Mouse (Mus musculus) neutrophil, adult 5-6 weeks (primary cell): ENCODE measurements around the gene Tsc1. TPM values are rescaled to one million over a fixed set of nuclear protein-coding genes. Genes with fewer than 3 reads are reported as not detected.

Experiments
- ATAC-seq: fragments of 151-379, 151-347 bp; 2 replicates; pipeline ENCODE4 v1.8.0; 2017; ENCODE audit warnings: mild to moderate bottlenecking, moderate TSS enrichment; ENCODE audit not compliant: insufficient number of reproducible peaks, poor library complexity, low FRiP score, severe bottlenecking; ENCODE audit errors: extremely low read depth
- total RNA-seq: library from RNA; stranded (forward); fragments of 200-1000 nt; gene quantifications from 2 replicates; pipeline ENCODE4 v1.2.3, GENCODE M21; 2017

Tsc1 gene
- 32.5 and 32.9 TPM in 2 replicates for total RNA-seq

DNA sequence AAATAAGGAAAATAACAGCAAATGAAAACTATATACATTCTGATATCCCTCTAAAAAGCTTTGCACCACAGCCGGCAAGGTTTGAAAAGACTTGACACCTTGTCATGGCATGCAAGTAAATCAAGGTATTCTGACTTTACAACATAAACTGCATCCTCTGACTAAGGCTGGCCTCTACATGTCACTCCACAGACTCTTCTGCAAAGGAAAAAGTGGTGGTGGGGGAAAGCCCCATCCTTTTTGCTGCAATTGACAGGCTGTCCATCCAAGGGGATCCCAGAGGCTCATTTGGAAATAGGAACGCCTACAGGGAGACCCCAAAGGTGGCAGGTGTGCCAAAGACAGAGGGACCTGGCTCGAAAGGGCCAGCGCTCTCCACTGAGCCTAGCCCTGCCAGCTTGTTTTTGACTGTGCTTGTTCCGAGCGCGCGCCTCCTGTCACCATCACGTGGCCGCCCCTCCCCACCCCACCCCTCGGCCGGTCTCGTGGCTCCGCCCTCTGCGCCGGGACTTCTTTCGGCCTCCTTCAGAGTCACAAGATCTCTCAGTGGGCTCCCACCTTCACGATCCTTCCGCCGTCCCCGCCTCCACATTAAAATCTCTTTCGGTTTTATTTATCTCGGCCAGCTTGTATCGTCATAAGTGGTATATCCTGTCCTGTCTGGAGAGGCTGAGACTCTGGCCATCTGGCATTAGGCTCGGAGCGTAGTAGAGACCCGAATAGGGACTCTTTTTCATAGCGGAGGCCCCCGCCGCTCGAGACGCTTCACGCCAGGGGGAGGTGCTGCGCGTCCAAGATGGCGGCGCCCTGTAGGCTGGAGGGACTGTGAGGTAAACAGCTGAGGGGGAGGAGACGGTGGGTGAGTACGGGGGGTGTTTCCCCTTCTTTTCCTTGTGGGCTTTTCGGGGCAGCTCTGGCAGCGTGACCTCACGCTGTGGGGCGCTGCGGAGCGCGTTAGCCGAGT lies at the start of gene Tsc1:
Tsc1 (plus strand) TSS at position 768 of the 964 bp plus-strand sequence.
- ATAC-seq = peak; percentile 92

DNA sequence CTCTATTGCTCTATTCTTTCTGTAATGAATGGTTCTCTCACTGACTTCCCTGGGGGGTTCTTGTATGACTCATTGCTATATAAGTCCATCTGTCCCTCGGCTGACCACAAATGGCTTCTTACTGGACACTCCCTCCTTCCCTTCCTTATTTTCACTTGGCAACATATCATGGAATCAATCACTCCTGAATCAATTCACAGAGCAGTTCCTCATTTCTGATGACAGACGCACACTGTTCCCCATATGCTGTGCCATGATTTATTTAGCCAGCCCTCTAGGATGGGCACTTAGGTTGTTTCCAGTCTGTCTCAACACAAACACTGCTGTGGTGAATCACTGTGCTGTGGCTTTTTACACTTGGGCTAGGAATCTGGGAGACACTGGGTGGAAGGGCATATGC lies 49.5 kb upstream of the Tsc1 start:
- ATAC-seq = no peak

DNA sequence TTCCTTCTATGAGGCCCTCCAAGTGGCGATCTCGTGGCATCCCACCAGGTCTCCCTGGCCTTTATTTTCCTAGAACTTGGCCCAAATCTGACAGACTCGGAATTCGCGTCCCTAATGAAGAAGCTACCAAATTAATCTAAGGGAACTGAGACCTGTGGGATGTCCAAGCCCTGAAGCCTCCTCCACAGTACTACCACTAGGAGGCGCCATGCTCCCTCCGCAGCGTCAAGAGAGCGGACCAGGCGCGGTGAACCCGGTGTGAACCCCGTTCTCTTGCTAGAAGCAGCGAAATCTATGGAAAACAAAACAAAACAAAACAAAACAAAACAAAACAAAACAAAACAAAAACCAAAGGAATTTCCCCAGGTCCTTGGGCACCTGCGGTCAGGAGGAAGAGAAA lies 48.2 kb upstream of the Tsc1 start:
- ATAC-seq = peak; percentile 78

GRCm38 (mm10) chr2:28596021-28596420 lies 45.0 kb upstream of the Tsc1 start:
- no peak for ATAC-seq

DNA sequence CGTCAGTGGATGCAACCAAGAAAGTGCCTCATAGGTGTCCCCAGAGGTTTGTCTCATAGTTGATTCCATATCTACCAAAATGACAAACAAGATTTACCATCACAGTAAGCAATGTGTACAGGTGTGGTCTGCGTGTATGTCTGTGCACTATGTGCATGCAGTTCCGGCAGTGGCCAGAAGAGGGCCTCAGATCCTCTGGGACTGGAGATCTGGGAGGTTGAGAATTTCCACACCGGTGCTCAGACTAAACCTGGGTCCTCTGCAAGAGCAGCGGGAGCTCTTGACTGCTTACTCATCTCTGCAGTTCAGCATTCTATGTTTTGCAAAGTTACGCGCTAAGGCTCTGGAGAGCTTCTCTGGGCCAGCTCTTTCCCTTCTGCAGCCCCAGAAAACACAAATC lies 44.0 kb upstream of the Tsc1 start:
- no peak for ATAC-seq

- no peak for ATAC-seq
Measured at GRCm38 (mm10) chr2:28597733-28598547, 43.1 kb upstream of the Tsc1 start.

DNA sequence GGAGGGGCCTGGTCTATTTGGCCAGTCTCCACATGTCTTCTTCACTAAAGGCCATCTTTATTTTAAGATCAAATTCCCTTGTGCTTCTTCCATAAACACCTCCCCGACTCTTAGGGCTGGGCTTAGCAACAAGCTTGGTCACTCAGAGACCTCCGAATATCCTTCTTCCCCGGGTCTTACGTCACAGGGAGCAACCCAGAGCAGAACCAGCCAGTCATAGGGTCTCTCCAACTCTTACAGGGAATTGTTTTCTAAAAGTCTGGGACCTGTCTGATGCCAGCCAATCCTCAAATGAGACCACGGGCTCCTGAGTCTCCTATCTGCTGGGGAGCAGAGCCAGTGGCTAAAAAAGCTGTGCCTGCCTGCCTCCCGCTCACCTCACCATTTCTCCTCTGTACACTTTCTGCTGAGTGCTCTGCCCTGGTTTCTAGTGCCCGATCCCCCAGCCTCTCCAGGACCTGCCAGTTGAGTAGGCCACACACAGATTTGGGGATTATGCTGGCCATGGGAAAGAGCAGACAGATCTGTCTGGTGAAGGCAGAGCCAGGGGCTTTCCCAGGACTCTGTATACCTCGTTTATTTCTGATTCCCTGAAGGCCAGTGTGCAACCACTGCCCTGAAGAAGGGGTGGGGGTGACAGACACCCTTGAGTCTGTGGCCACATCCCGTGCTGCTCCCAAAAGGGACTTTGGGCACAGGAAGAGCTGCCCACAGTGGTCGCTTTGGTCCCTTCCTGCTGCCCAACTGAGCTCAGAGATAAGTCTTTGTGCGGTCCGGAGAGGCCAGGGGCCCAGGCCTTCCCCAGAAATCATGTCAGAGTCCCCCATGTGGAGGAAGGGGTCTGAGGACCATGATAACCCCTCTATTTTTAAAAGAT lies 42.1 kb upstream of the Tsc1 start:
- no peak for ATAC-seq

GRCm38 (mm10) chr2:28599569-28599900 lies 41.5 kb upstream of the Tsc1 start:
- ATAC-seq = no peak

DNA sequence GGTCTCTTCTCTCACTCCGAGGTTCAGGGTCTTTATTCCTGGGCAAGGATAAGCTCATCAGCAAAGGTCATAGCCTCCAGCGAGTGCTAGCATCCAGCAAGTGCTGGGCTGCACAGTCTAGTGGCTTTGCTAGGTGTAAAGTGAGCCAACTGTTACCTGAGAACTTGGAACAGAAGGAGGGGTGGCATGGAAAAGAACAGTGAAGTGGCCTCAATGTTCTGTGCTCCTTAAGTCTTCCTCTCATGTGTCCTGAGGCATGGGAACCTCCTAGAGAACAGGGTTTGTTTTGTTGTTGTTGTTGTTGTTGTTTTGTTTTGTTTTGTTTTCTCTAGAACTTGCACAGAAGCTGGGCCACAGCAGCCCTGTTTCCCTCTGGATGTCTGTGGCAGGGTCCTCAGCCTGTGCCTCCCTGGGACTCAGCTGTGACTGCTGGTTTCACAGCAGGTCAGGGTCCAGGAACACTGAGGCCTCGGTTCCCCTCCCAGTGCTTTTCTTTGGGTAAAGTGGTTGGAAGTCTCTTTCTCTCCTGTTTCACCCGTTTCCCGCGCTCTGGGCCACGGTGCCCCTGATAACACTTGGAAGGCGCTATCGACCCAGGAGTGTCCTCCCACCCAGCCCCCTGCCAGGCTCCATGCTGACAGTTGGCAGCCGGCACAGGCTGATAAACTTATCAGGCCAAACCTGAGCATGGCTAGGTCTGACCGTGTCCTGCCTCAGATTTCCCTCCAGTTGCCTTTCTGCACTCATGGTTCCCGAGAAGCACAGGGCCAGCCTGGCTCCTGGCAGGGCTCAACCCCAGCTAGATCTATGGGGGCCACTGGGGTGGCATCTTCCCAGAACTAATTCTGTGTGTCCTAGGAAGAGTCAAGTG lies 39.1 kb upstream of the Tsc1 start:
- ATAC-seq = no peak

DNA sequence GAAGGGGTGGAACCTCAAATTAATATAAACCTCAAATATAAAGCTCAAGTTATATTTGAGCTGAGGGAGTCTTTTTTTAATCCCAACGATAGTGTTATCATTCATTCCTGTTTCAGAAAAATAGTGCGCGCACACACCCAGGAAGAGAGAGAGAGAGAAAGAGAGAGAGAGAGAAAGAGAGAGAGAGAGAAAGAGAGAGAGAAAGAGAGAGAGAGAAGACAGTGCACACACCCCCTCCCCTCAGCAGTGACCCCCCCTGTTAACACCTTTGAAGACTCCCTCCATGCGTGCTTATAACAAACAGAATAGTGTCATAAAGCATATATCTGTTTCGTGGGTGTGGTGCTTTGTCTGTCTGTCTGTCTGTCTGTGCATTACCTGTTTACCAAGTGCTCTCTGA lies 37.5 kb upstream of the Tsc1 start:
- no peak for ATAC-seq

DNA sequence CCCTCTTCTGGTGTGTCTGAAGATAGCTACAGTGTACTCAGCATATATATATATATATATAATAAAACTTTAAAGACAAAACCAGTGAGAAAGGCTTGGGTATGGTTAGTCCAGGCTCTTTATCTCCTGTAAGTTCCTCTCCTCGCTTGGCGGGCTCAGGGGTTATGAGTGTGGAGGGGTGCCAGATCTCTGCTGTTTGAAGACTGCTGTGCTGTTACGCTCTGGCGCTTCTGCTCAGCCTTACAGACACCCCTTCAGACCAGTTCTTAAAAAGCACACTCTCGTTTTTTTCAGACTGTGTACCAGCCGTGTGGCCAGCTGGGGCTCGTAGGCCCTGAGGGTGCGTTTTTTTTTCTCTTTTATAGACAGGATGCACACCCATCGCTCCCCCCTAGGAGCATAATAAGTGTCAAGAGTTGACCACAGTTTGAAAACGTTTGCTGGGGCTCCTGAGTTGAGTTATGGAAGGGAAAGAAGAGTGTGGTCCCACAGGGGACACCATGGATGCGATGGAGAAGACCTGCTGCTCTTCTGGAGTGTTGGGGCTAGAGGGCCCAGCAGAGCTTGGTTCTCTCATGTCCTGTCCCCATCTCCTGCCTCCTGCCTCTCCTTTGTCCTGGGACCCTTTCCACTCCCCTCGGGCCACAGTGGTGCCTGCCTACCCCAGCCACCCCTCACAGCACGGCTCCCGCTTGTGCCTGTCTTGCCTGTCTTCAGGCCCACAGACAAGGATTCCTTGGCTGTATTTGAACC lies 35.1 kb upstream of the Tsc1 start:
- ATAC-seq = 0 out of 2 replicates have a peak, but pooled peaks have one; percentile 20

- no peak for ATAC-seq
Measured at GRCm38 (mm10) chr2:28606601-28607340, 34.3 kb upstream of the Tsc1 start.

DNA sequence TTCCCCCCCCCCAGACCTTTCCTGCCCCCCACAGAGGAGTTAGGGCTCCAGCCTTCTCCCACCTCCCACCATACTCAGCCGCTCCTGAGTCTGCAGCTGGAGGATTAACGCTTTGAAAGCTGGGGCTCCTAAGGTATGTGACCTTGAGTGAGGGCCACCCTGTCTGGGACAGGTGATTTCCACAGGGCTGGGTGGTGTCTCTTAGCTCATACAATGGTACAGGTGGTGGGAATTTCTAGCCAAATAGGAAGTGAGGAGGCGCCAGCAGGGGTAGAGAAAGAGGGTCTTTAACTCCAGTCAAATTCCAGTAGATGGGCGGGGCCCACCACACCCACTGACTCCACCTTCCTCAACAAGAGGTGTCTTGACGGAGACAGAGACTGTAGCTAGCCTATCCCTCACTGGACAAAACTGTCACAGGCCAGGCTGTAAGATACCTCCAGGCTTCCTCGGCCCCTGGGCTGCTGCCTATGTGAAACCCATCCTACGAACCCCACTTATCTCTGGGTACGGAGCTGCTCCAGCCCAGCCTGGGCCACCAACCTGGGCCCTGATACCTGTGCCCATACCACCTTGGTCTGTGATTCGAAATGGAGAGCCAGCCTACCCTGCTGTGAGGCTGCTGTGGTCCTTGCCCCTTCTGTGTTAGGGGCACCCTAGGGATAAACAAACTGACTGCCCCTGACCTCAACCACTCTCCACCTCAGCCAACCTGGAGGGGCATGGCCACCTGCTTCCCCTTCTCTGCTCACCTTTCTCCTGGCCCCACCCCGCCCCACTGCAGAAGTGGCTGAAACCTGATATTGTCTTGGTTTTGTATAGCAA lies 33.5 kb upstream of the Tsc1 start:
- no peak for ATAC-seq

- ATAC-seq = no peak
Measured at GRCm38 (mm10) chr2:28609851-28610250, 31.2 kb upstream of the Tsc1 start.

DNA sequence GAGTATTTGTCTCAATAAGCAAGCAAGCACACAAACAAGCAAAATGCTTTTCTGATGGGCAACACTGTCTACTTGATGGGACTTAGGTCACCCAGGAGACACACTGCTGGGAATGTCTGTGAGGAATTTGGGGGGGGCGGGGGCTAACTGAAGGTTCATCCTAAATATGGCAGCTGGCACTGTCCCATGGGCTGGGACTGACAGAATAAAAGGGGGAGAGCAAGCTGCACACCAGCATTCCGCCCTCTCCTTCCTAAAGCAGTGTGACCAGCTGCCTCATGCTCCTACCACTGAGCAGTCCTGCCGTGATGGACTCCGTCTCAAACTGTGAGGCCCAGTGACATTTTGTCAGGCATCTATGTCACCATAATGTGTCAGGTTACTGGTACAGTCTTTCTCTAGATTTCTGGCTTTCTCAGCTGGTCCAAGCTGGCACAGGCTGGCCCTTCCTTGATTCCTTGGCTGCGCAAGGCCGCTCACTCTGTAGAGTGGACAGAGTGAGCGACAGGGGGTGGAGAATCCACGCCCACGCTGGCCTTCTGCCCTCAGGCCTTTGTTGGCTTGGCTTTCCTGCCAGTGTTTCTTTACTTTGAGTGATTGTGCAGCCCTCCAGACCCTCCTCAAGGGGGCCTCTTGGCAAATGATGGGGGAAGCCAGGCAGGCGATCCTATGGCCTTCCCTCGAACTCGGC lies 30.2 kb upstream of the Tsc1 start:
- no peak for ATAC-seq

DNA sequence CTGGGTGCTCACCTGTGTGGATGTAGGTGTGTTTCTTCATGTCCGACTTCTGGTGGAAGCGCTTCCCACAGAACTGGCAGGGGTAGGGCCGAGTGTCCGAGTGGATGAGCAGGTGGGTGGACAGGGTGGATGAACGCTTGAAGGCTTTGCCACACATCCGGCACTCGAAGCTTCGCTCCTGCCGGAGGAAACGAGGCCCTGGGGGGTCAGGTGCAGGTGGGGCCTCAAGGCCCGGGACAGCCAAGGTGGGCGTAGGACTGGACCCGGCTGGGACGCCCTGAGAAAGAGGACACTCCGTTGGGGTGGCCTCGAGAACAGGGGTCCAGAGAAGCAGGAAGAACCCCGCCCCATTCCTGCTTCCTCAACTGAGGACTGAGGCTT lies 29.6 kb upstream of the Tsc1 start:
- no peak for ATAC-seq
